ENCODE assay signal across 16 mouse cellular contexts in the genomic region with DNA sequence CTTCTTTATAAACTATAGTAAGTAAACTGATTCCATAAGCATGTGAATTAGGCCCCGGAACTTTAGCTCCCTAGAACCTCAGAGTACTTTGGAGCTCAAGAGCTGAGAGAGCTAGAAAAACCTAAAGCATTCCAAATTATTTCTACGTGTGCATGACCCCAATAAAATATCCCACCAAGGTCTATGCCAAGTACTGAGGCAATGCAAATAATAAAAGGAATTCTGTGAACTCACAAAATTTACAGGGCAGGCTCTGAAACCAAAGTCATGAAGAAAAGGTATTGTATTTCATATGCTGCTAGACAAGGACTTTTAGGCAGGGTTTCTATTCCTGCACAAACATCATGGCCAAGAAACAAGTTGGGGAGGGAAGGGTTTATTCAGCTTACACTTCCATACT.
"Had no signal": no experiment of that assay in that cellular context is flagged by ENCODE, and none has a peak within 500 bp of the region (broad histone marks: within the 10 kb centered on the region; RNA-seq: fewer than 3 reads in every experiment).

No protein-coding gene starts in this region.

- H3K4me2 ChIP-seq: neural tube, embryonic 13.5 days; neural tube, embryonic 15.5 days; stomach, embryonic 15.5 days had no signal

- H3K4me1 ChIP-seq: stomach, embryonic 15.5 days had no signal

- H3K4me3 ChIP-seq: neural tube, embryonic 13.5 days; neural tube, embryonic 15.5 days; stomach, embryonic 15.5 days had no signal

- H3K27ac ChIP-seq: neural tube, embryonic 13.5 days; neural tube, embryonic 15.5 days; stomach, embryonic 15.5 days; stomach, postnatal 0 days had no signal

- H3K27me3 ChIP-seq: neural tube, embryonic 13.5 days; neural tube, embryonic 15.5 days; stomach, embryonic 15.5 days had no signal

- DNase-seq: retina, postnatal 1 day; right cerebral cortex, adult 18-20 months; right cerebral cortex, postnatal 14 days; right cerebral cortex, postnatal 25 days; right cerebral cortex, postnatal 4 days; spleen, adult 18-20 months; thymus, adult 18-20 months; thymus, adult 2 months; thymus, postnatal 14 days; thymus, postnatal 25 days; thymus, postnatal 36 days; thymus, postnatal 4 days had no signal

- H3K9me3 ChIP-seq: neural tube, embryonic 13.5 days; neural tube, embryonic 15.5 days; stomach, embryonic 15.5 days had no signal

- H3K9ac ChIP-seq: neural tube, embryonic 13.5 days; neural tube, embryonic 15.5 days; stomach, embryonic 15.5 days had no signal

- H3K36me3 ChIP-seq: neural tube, embryonic 13.5 days; neural tube, embryonic 15.5 days; stomach, embryonic 15.5 days had no signal
